Mouse (Mus musculus): ENCODE measurements around the gene 1700023F06Rik. TPM values are rescaled to one million over a fixed set of nuclear protein-coding genes. Genes with fewer than 3 reads are reported as not detected.
A peak's percentile ranks its signal among the peaks of the same experiment; 100 is the strongest.

Gene 1700023F06Rik
- polyA plus RNA-seq, 1 experiment, result 9.4 TPM

DNA sequence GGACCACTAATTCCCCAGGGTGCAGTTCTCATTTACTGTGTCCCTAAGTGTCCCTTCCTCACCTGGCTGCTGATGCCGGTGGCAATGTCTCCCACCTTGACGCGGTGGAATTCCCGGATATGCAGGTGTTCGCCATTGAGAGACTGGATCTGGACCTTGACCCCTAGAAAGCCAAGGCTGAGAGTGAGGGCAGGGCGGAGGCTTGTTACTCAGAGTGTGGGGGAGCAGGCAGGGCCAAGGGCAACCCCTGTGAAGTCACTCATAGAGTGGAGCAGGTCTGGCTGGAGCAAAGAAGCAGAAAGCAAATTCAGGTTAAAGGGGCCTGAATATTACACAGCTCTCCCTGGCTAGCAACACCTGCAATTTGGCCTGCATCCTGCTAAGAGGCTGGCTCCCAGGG lies 13.1 kb upstream of the 1700023F06Rik start:
- no peaks in the 10 kb centered on the region for H3K27me3 ChIP-seq (ENCODE audit: control insufficient read depth, insufficient read depth, low read length)
- H3K4me1 ChIP-seq (ENCODE audit: control insufficient read depth, insufficient read depth, low read length), result peaks cover 15% of the 10 kb centered on the region
- H3K27ac ChIP-seq (ENCODE audit: insufficient read depth, low read length), result no peak overlapping the region
- no peak for DNase-seq
- no peak for TF ChIP-seq CTCF (IDR thresholded peaks at IDR 0.05; ENCODE audit: borderline replicate concordance, insufficient read depth, low read depth, low read length)
- TF ChIP-seq POLR2A (IDR thresholded peaks at IDR 0.05; ENCODE audit: borderline replicate concordance, insufficient read depth, low read length), result no peak
- H3K4me3 ChIP-seq (replicated peaks; ENCODE audit: insufficient read depth, low read depth, low read length), result no peak overlapping the region
- WGBS, result 94% methylated on average over 6 of the region's 6 CpGs

DNA sequence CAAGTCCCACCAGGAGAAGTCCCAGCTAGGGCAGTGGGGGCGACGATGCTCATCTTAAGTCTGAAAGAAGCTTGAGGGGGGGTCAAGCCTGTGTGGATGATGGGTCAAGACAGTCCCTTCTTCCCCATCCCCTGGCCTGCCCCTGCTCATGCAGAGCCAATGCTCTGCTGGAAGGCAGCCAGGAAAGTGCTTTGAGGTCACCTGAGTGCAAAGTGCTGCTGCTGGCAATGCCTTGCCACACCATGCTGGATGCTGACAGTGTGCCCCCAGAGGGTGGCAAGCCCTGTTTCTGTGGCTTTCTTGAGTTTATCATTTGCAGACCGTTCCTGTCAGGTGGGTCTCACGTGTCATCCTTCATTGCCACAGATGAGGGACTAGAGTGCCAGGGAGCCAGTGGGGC lies 11.6 kb upstream of the 1700023F06Rik start:
- H3K27me3 ChIP-seq (ENCODE audit: control insufficient read depth, insufficient read depth, low read length), result no peaks in the 10 kb centered on the region
- H3K4me3 ChIP-seq (replicated peaks; ENCODE audit: insufficient read depth, low read depth, low read length), result no peak overlapping the region
- TF ChIP-seq CTCF (IDR thresholded peaks at IDR 0.05; ENCODE audit: borderline replicate concordance, insufficient read depth, low read depth, low read length), result no peak
- no peak for TF ChIP-seq POLR2A (IDR thresholded peaks at IDR 0.05; ENCODE audit: borderline replicate concordance, insufficient read depth, low read length)
- peaks cover 15% of the 10 kb centered on the region for H3K4me1 ChIP-seq (ENCODE audit: control insufficient read depth, insufficient read depth, low read length)
- no peak overlapping the region for H3K27ac ChIP-seq (ENCODE audit: insufficient read depth, low read length)
- no peak for DNase-seq
- WGBS, result 70% methylated on average over 4 of the region's 4 CpGs

DNA sequence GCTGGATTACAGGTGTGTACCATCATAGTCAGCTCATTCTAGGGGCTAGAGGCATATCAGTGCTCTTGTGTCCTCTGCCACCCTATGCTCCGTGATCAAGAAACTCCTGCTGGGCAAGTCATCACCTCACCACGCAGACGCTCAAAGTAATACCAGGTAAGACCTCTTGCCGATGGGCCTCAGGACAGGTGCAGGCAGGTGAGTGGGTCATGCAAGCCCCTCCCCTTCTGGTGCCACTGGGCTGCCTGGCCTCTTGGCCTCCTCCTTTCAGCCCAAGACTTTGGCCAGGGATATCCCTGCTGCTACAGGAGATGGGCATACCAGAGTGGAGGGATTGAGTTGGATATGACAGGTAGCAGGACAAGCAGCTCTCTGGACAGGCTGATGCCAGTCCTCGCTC lies 10.9 kb upstream of the 1700023F06Rik start:
- no peak for DNase-seq
- H3K4me3 ChIP-seq (replicated peaks; ENCODE audit: insufficient read depth, low read depth, low read length), result no peak overlapping the region
- no peaks in the 10 kb centered on the region for H3K27me3 ChIP-seq (ENCODE audit: control insufficient read depth, insufficient read depth, low read length)
- H3K27ac ChIP-seq (ENCODE audit: insufficient read depth, low read length), result no peak overlapping the region
- TF ChIP-seq POLR2A (IDR thresholded peaks at IDR 0.05; ENCODE audit: borderline replicate concordance, insufficient read depth, low read length) (no peak), CTCF (IDR thresholded peaks at IDR 0.05; ENCODE audit: borderline replicate concordance, insufficient read depth, low read depth, low read length) (no peak)
- peaks cover 15% of the 10 kb centered on the region for H3K4me1 ChIP-seq (ENCODE audit: control insufficient read depth, insufficient read depth, low read length)
- 89% methylated on average over 5 of the region's 5 CpGs for WGBS

DNA sequence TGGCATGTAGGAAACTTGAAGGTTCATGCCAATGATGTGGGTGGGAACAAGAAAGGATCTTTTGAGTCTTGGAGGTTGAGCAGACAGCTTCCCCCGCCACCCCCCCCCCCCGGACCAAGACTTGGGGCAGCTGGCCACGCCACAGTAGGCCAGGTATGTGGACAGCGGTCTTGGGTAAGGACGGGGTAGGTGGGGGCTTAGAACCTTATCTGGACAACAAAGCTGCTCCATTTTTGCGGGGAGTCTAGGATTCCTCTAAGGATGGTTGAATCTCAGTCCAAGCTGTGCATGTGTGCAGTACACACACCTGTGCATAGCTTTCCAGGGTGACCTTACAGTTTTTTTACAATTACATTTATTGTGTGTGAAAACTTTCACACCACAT lies 10.2 kb upstream of the 1700023F06Rik start:
- H3K4me3 ChIP-seq (replicated peaks; ENCODE audit: insufficient read depth, low read depth, low read length), result peak overlapping the region; percentile 82
- peaks cover 15% of the 10 kb centered on the region for H3K4me1 ChIP-seq (ENCODE audit: control insufficient read depth, insufficient read depth, low read length)
- H3K27me3 ChIP-seq (ENCODE audit: control insufficient read depth, insufficient read depth, low read length), result no peaks in the 10 kb centered on the region
- TF ChIP-seq POLR2A (IDR thresholded peaks at IDR 0.05; ENCODE audit: borderline replicate concordance, insufficient read depth, low read length), result no peak
- no peak for TF ChIP-seq CTCF (IDR thresholded peaks at IDR 0.05; ENCODE audit: borderline replicate concordance, insufficient read depth, low read depth, low read length)
- DNase-seq, result no peak
- WGBS, result 5% methylated on average over 6 of the region's 6 CpGs
- peak overlapping the region; percentile 94 for H3K27ac ChIP-seq (ENCODE audit: insufficient read depth, low read length)

DNA sequence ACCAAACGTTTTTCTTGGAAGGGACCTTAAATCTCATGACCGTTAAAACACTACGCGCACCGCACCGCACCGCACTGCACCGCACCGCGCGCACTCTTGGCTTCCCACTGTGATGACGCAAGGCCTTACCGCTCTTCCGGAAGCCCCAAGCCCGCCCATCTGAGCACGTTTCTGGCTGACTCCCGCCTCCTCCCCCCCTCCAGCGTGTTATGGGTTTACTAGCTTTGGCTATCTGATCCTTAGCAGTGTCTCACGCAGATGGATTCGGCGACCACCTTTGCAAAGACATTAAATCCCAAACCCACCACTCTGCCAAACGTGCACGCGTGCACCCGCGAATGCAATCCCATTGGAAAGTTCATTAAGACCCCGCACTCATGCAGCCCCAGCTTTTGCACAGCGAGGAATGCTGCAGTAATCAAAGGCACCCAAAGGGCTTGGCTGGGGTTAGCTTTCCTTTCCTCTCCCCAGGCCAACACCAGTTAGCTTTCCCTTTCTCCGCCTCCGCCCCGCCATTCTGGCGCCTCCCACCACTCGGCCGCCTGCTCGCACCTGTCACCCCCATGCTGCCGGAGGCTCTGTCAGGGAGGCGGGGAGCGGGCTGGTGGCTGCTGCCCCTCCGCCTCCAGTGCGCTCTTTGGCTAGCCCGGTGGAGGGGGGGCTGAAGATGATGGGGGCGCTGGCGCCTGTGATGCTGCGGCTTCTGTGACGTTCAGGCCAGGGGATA lies 9.6 kb upstream of the 1700023F06Rik start, which contains the start of gene Spata32:
Gene Spata32, minus strand, starts transcription at position 643 of the 727 bp plus-strand sequence.
- peak within 1 kb of the TSS; percentile 94 for H3K27ac ChIP-seq (ENCODE audit: insufficient read depth, low read length)
- no peaks in the 10 kb centered on the region for H3K27me3 ChIP-seq (ENCODE audit: control insufficient read depth, insufficient read depth, low read length)
- peaks cover 15% of the 10 kb centered on the region for H3K4me1 ChIP-seq (ENCODE audit: control insufficient read depth, insufficient read depth, low read length)
- WGBS, result 1% methylated on average over 45 of the region's 45 CpGs
- H3K4me3 ChIP-seq (replicated peaks; ENCODE audit: insufficient read depth, low read depth, low read length), result peak within 1 kb of the TSS; percentile 82
- DNase-seq, result peak; percentile 87 to 88
- peak; percentile 69 for TF ChIP-seq POLR2A (IDR thresholded peaks at IDR 0.05; ENCODE audit: borderline replicate concordance, insufficient read depth, low read length)
- no peak for TF ChIP-seq CTCF (IDR thresholded peaks at IDR 0.05; ENCODE audit: borderline replicate concordance, insufficient read depth, low read depth, low read length)

DNA sequence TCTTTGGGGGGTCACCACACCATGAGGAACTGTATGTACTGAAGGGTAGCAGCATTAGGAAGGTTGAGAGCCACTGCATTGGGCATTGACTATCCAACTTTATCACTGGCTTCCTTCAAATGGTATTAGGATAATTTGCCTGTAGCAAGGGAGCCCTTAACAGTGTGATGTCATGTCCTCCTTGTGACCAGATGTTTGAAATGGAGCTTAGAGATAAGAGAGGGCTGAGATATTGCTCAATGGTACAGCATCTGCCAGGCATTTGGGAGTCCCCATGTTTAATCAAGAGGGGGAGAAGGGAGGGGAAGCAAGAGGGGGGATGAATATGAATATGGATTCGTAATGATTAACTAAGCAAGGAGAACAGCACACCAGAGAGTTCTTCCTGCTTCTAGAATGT lies 7.0 kb upstream of the 1700023F06Rik start:
- no peak for DNase-seq
- Histone ChIP-seq H3K27me3 (ENCODE audit: control insufficient read depth, insufficient read depth, low read length) (no peaks in the 10 kb centered on the region), H3K4me3 (replicated peaks; ENCODE audit: insufficient read depth, low read depth, low read length) (no peak overlapping the region), H3K27ac (ENCODE audit: insufficient read depth, low read length) (no peak overlapping the region), H3K4me1 (ENCODE audit: control insufficient read depth, insufficient read depth, low read length) (peaks cover 10% of the 10 kb centered on the region)
- TF ChIP-seq CTCF (IDR thresholded peaks at IDR 0.05; ENCODE audit: borderline replicate concordance, insufficient read depth, low read depth, low read length), result no peak
- no peak for TF ChIP-seq POLR2A (IDR thresholded peaks at IDR 0.05; ENCODE audit: borderline replicate concordance, insufficient read depth, low read length)
- WGBS, result 93% methylated on average over 1 of the region's 1 CpGs

DNA sequence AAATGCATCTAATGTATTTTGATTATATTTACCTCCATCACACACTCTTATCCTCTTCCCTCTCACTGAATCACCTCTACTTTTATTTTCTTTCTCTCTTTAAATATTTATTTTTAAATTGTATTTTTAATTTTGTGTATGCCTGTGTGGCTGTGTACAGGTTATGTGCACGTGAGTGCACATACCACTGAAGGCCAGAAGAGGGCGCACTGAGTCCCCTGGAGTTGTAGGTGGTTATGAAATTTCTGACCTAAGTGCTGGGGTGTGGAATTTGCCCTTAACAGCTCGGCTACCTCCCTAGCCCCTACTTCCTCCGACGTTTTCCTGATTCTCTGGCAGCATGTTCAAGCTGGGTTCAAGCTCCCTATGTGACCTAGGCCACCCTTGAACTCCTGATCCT lies 5.4 kb upstream of the 1700023F06Rik start:
- H3K4me1 ChIP-seq (ENCODE audit: control insufficient read depth, insufficient read depth, low read length), result no peaks in the 10 kb centered on the region
- no peak overlapping the region for H3K27ac ChIP-seq (ENCODE audit: insufficient read depth, low read length)
- H3K4me3 ChIP-seq (replicated peaks; ENCODE audit: insufficient read depth, low read depth, low read length), result no peak overlapping the region
- WGBS, result 88% methylated on average over 5 of the region's 5 CpGs
- DNase-seq, result no peak
- TF ChIP-seq POLR2A (IDR thresholded peaks at IDR 0.05; ENCODE audit: borderline replicate concordance, insufficient read depth, low read length) (no peak), CTCF (IDR thresholded peaks at IDR 0.05; ENCODE audit: borderline replicate concordance, insufficient read depth, low read depth, low read length) (no peak)
- H3K27me3 ChIP-seq (ENCODE audit: control insufficient read depth, insufficient read depth, low read length), result no peaks in the 10 kb centered on the region

DNA sequence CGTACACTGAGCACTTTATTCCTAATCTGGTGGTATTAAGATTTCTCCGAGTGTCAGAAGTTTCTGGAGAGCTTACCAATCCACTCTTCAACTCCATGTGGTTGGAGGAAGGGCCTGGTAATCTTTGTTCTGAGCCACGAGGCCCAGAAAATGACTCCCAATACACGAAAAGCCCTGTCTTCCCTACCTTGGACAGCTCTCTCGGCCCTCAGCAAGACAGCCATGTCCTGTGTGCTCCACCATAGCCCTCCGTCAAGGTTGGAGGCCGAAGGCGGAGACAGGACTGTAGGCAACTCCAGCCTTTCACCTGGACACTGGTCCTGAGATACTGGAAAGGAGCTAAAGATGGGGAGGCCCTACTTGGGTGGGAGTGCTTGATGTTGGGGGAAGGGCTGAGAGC lies 1.9 kb upstream of the 1700023F06Rik start:
- no peak for DNase-seq
- TF ChIP-seq POLR2A (IDR thresholded peaks at IDR 0.05; ENCODE audit: borderline replicate concordance, insufficient read depth, low read length), result no peak
- TF ChIP-seq CTCF (IDR thresholded peaks at IDR 0.05; ENCODE audit: borderline replicate concordance, insufficient read depth, low read depth, low read length), result no peak
- no peaks in the 10 kb centered on the region for H3K27me3 ChIP-seq (ENCODE audit: control insufficient read depth, insufficient read depth, low read length)
- H3K4me3 ChIP-seq (replicated peaks; ENCODE audit: insufficient read depth, low read depth, low read length), result no peak overlapping the region
- H3K27ac ChIP-seq (ENCODE audit: insufficient read depth, low read length), result no peak overlapping the region
- WGBS, result 76% methylated on average over 8 of the region's 8 CpGs
- no peaks in the 10 kb centered on the region for H3K4me1 ChIP-seq (ENCODE audit: control insufficient read depth, insufficient read depth, low read length)
